Mouse (Mus musculus) macrophage (primary cell): ENCODE results near the gene Asap3. TPM values are rescaled to one million over a fixed set of nuclear protein-coding genes. Genes with fewer than 3 reads are reported as not detected.

Experiments used
- H3K27ac ChIP-seq: fragments of 350-480 bp; formaldehyde crosslinking; 2 replicates; pipeline ENCODE4 v1.9.0; 2021
- H3K36me3 ChIP-seq: fragments of 350-480 bp; formaldehyde crosslinking; 2 replicates; pipeline ENCODE4 v1.9.0; 2021; ENCODE audit errors: inconsistent target
- H3K4me3 ChIP-seq: fragments of 350-480 bp; formaldehyde crosslinking; 2 replicates; pipeline ENCODE4 v1.9.0; 2021; ENCODE audit errors: inconsistent target
- H3K79me2 ChIP-seq: fragments of 350-480 bp; formaldehyde crosslinking; 2 replicates; pipeline ENCODE4 v1.9.0; 2021; ENCODE audit errors: inconsistent target
- WGBS: methylation state at CpG from one replicate; pipeline ENCODE4 v1.1.7; 2026; ENCODE audit warnings: inconsistent platforms; ENCODE audit not compliant: missing documents; 5-methylcytosine and 5-hydroxymethylcytosine counted together
- polyA plus RNA-seq: library from polyadenylated mRNA; stranded (reverse); fragments of 250-400 nt; gene quantifications from 3 replicates; pipeline ENCODE4 v1.2.4, GENCODE M21; 2018; ENCODE audit warnings: inconsistent platforms

Gene Asap3
- polyA plus RNA-seq, 1 experiment from 2014 or later: 0.04 TPM

GRCm38 (mm10) chr4:136177244-136177611 lies 28.9 kb upstream of the Asap3 start:
- Histone ChIP-seq H3K27ac (peak overlapping the region; percentile 81), H3K4me3 (no peak overlapping the region), H3K79me2 (peaks cover 72% of the 10 kb centered on the region), H3K36me3 (no peaks in the 10 kb centered on the region)
- WGBS: 15% methylated on average over 8 of the region's 8 CpGs

GRCm38 (mm10) chr4:136177612-136178474 lies 28.3 kb upstream of the Asap3 start:
- Histone ChIP-seq H3K4me3 (no peak overlapping the region), H3K27ac (peak overlapping the region; percentile 81), H3K36me3 (no peaks in the 10 kb centered on the region), H3K79me2 (peaks cover 71% of the 10 kb centered on the region)
- WGBS: 21% methylated on average over 11 of the region's 11 CpGs

- 24% methylated on average over 12 of the region's 12 CpGs for whole genome bisulfite sequencing
- Histone ChIP-seq H3K4me3 (no peak overlapping the region), H3K27ac (peak overlapping the region; percentile 81), H3K79me2 (peaks cover 65% of the 10 kb centered on the region), H3K36me3 (no peaks in the 10 kb centered on the region)
Measured at GRCm38 (mm10) chr4:136178475-136178921, 27.7 kb upstream of the Asap3 start.

GRCm38 (mm10) chr4:136179456-136179855 lies 26.7 kb upstream of the Asap3 start:
- WGBS: 5% methylated on average over 7 of the region's 7 CpGs
- Histone ChIP-seq H3K36me3 (no peaks in the 10 kb centered on the region), H3K27ac (peak overlapping the region; percentile 81), H3K4me3 (no peak overlapping the region), H3K79me2 (peaks cover 55% of the 10 kb centered on the region)

- Histone ChIP-seq H3K79me2 (peaks cover 50% of the 10 kb centered on the region), H3K4me3 (no peak overlapping the region), H3K27ac (peak overlapping the region; percentile 81), H3K36me3 (no peaks in the 10 kb centered on the region)
- 26% methylated on average over 15 of the region's 15 CpGs for WGBS
Measured at GRCm38 (mm10) chr4:136179998-136180397, 26.2 kb upstream of the Asap3 start.

- H3K36me3 ChIP-seq: no peaks in the 10 kb centered on the region
- H3K27ac ChIP-seq: 0 out of 2 replicates have a peak overlapping the region, but pooled peaks have one; percentile 81
- no peak overlapping the region for H3K4me3 ChIP-seq
- H3K79me2 ChIP-seq: peaks cover 43% of the 10 kb centered on the region
- WGBS: 77% methylated on average over 21 of the region's 23 CpGs
Measured at GRCm38 (mm10) chr4:136180408-136181330, 25.5 kb upstream of the Asap3 start.

- Histone ChIP-seq H3K79me2 (peaks cover 36% of the 10 kb centered on the region), H3K4me3 (no peak overlapping the region), H3K27ac (no peak overlapping the region), H3K36me3 (no peaks in the 10 kb centered on the region)
- 51% methylated on average over 12 of the region's 12 CpGs for WGBS
Measured at GRCm38 (mm10) chr4:136181367-136181766, 24.8 kb upstream of the Asap3 start.

GRCm38 (mm10) chr4:136185375-136185774 lies 20.8 kb upstream of the Asap3 start:
- Histone ChIP-seq H3K79me2 (peaks cover 13% of the 10 kb centered on the region), H3K36me3 (no peaks in the 10 kb centered on the region), H3K4me3 (no peak overlapping the region), H3K27ac (peak overlapping the region; percentile 56)
- 1% methylated on average over 9 of the region's 9 CpGs for WGBS

- Histone ChIP-seq H3K27ac (peak overlapping the region; percentile 56), H3K79me2 (peaks cover 4% of the 10 kb centered on the region; the same call in 1 of the 2 replicates), H3K4me3 (no peak overlapping the region), H3K36me3 (no peaks in the 10 kb centered on the region)
- 81% methylated on average over 8 of the region's 8 CpGs for WGBS
Measured at GRCm38 (mm10) chr4:136186315-136186714, 19.9 kb upstream of the Asap3 start.

GRCm38 (mm10) chr4:136186739-136187472 lies 19.3 kb upstream of the Asap3 start:
- Histone ChIP-seq H3K27ac (no peak overlapping the region), H3K79me2 (no peaks in the 10 kb centered on the region), H3K36me3 (no peaks in the 10 kb centered on the region), H3K4me3 (no peak overlapping the region)
- WGBS: 73% methylated on average over 23 of the region's 23 CpGs

- no peak overlapping the region for H3K4me3 ChIP-seq
- H3K27ac ChIP-seq: no peak overlapping the region
- WGBS: 83% methylated on average over 6 of the region's 6 CpGs
- no peaks in the 10 kb centered on the region for H3K79me2 ChIP-seq
- no peaks in the 10 kb centered on the region for H3K36me3 ChIP-seq
Measured at GRCm38 (mm10) chr4:136188973-136189737, 17.0 kb upstream of the Asap3 start.

GRCm38 (mm10) chr4:136189912-136190311 lies 16.3 kb upstream of the Asap3 start:
- H3K79me2 ChIP-seq: no peaks in the 10 kb centered on the region
- WGBS: 58% methylated on average over 8 of the region's 8 CpGs
- no peaks in the 10 kb centered on the region for H3K36me3 ChIP-seq
- H3K4me3 ChIP-seq: no peak overlapping the region
- no peak overlapping the region for H3K27ac ChIP-seq

- H3K36me3 ChIP-seq: no peaks in the 10 kb centered on the region
- H3K27ac ChIP-seq: no peak overlapping the region
Measured at GRCm38 (mm10) chr4:136193571-136193970, 12.6 kb upstream of the Asap3 start.

More at GRCm38 (mm10) chr4:136193571-136193970, 12.6 kb upstream of the Asap3 start:
- H3K4me3 ChIP-seq: no peak overlapping the region
- WGBS: 96% methylated on average over 3 of the region's 3 CpGs
- H3K79me2 ChIP-seq: no peaks in the 10 kb centered on the region
